ENCODE assay signal across 22 mouse cellular contexts in genomic region chr10:63365918-63366455, GRCm38 (mm10). TPM values are rescaled to one million over a fixed set of nuclear protein-coding genes. Genes with fewer than 3 reads are reported as not detected.
DNase-seq lines count a peak whose midpoint lies in the region; ATAC-seq lines count a peak whose summit lies in the region.
"Had no signal": no experiment of that assay in that cellular context is flagged by ENCODE, and none has a peak within 500 bp of the region (broad histone marks: within the 10 kb centered on the region; RNA-seq: fewer than 3 reads in every experiment).

No protein-coding gene starts in this region.

- H3K4me3 ChIP-seq in heart, embryonic 15.5 days, result no peak overlapping the region; the same call in 1 of the 2 replicates
- no peak overlapping the region for H3K4me3 ChIP-seq in midbrain, embryonic 11.5 days (ENCODE audit: low read depth, low read length)
- no peak overlapping the region for H3K4me3 ChIP-seq in midbrain, embryonic 14.5 days (replicated peaks; ENCODE audit: low read depth, low read length)
- H3K4me3 ChIP-seq in embryonic facial prominence, embryonic 10.5 days, result 0 out of 2 replicates have a peak overlapping the region, but pooled peaks have one; percentile 11
- no peak overlapping the region for H3K4me3 ChIP-seq in limb, embryonic 13.5 days
- H3K4me3 ChIP-seq: liver, embryonic 13.5 days; megakaryocyte, embryonic 14.5 days; neural tube, embryonic 13.5 days had no signal

- H3K36me3 ChIP-seq in heart, embryonic 15.5 days, result no peaks in the 10 kb centered on the region
- H3K36me3 ChIP-seq in midbrain, embryonic 11.5 days (ENCODE audit: control insufficient read depth, insufficient read depth, low read length), result no peaks in the 10 kb centered on the region
- no peaks in the 10 kb centered on the region for H3K36me3 ChIP-seq in midbrain, embryonic 14.5 days (ENCODE audit: control insufficient read depth, insufficient read depth, low read length)
- H3K36me3 ChIP-seq in embryonic facial prominence, embryonic 10.5 days (replicated peaks), result no peaks in the 10 kb centered on the region
- no peaks in the 10 kb centered on the region for H3K36me3 ChIP-seq in limb, embryonic 13.5 days
- H3K36me3 ChIP-seq: liver, embryonic 13.5 days; neural tube, embryonic 13.5 days had no signal

- WGBS in heart, embryonic 15.5 days, result 66% methylated on average over 7 of the region's 7 CpGs
- 58% methylated on average over 7 of the region's 7 CpGs for WGBS in midbrain, embryonic 11.5 days
- WGBS in midbrain, embryonic 14.5 days, result 62% methylated on average over 7 of the region's 7 CpGs
- WGBS in embryonic facial prominence, embryonic 10.5 days, result 65% methylated on average over 7 of the region's 7 CpGs
- 60% methylated on average over 7 of the region's 7 CpGs for WGBS in limb, embryonic 13.5 days

- H3K9ac ChIP-seq in heart, embryonic 15.5 days, result no peak overlapping the region
- H3K9ac ChIP-seq in midbrain, embryonic 11.5 days (ENCODE audit: low read length), result no peak overlapping the region
- no peak overlapping the region for H3K9ac ChIP-seq in midbrain, embryonic 14.5 days (replicated peaks; ENCODE audit: low read length)
- no peak overlapping the region for H3K9ac ChIP-seq in limb, embryonic 13.5 days
- H3K9ac ChIP-seq: liver, embryonic 13.5 days; neural tube, embryonic 13.5 days had no signal

- H3K9me3 ChIP-seq in heart, embryonic 15.5 days (replicated peaks), result no peaks in the 10 kb centered on the region
- no peaks in the 10 kb centered on the region for H3K9me3 ChIP-seq in midbrain, embryonic 11.5 days (ENCODE audit: control insufficient read depth, low read length)
- no peaks in the 10 kb centered on the region for H3K9me3 ChIP-seq in midbrain, embryonic 14.5 days (ENCODE audit: control insufficient read depth, low read length)
- no peaks in the 10 kb centered on the region for H3K9me3 ChIP-seq in embryonic facial prominence, embryonic 10.5 days
- no peaks in the 10 kb centered on the region; the same call in 1 of the 2 replicates for H3K9me3 ChIP-seq in limb, embryonic 13.5 days
- H3K9me3 ChIP-seq: neural tube, embryonic 13.5 days had no signal

- H3K27me3 ChIP-seq in heart, embryonic 15.5 days, result no peaks in the 10 kb centered on the region
- no peaks in the 10 kb centered on the region for H3K27me3 ChIP-seq in midbrain, embryonic 11.5 days (ENCODE audit: control insufficient read depth, insufficient read depth, low read length)
- H3K27me3 ChIP-seq in midbrain, embryonic 14.5 days (ENCODE audit: control insufficient read depth, insufficient read depth, low read length), result no peaks in the 10 kb centered on the region
- H3K27me3 ChIP-seq in embryonic facial prominence, embryonic 10.5 days (replicated peaks; ENCODE audit: low read depth, poor library complexity, severe bottlenecking), result no peaks in the 10 kb centered on the region
- no peaks in the 10 kb centered on the region for H3K27me3 ChIP-seq in limb, embryonic 13.5 days
- H3K27me3 ChIP-seq: liver, embryonic 13.5 days; neural tube, embryonic 13.5 days had no signal

- ATAC-seq in heart, embryonic 15.5 days (replicated peaks; ENCODE audit: insufficient number of reproducible peaks, insufficient read depth, low FRiP score, low read depth), result no peak; the same call in 1 of the 2 replicates
- 0 out of 2 replicates have a peak, but pooled peaks have one; percentile 22 for ATAC-seq in midbrain, embryonic 11.5 days (ENCODE audit: low FRiP score)
- no peak for ATAC-seq in midbrain, embryonic 14.5 days (ENCODE audit: low FRiP score, low TSS enrichment)
- no peak for ATAC-seq in limb, embryonic 13.5 days (ENCODE audit: low FRiP score, low read depth)
- ATAC-seq: CD4-positive, CD25-positive, alpha-beta regulatory T cell, adult 4 months; forebrain, embryonic 16.5 days had no signal

- H3K4me2 ChIP-seq in heart, embryonic 15.5 days, result peak overlapping the region; percentile 8
- no peak overlapping the region for H3K4me2 ChIP-seq in midbrain, embryonic 11.5 days
- no peak overlapping the region for H3K4me2 ChIP-seq in midbrain, embryonic 14.5 days (ENCODE audit: low read length)
- H3K4me2 ChIP-seq in limb, embryonic 13.5 days (replicated peaks), result peak overlapping the region; percentile 19
- H3K4me2 ChIP-seq: liver, embryonic 13.5 days; neural tube, embryonic 13.5 days had no signal

- H3K27ac ChIP-seq in heart, embryonic 15.5 days, result no peak overlapping the region
- H3K27ac ChIP-seq in midbrain, embryonic 11.5 days (ENCODE audit: low read depth, low read length), result no peak overlapping the region
- H3K27ac ChIP-seq in midbrain, embryonic 14.5 days (replicated peaks; ENCODE audit: low read depth, low read length), result no peak overlapping the region
- no peak overlapping the region for H3K27ac ChIP-seq in embryonic facial prominence, embryonic 10.5 days (replicated peaks)
- no peak overlapping the region for H3K27ac ChIP-seq in limb, embryonic 13.5 days
- H3K27ac ChIP-seq: liver, embryonic 13.5 days; neural tube, embryonic 13.5 days had no signal

- H3K4me1 ChIP-seq in heart, embryonic 15.5 days (replicated peaks), result no peaks in the 10 kb centered on the region
- no peaks in the 10 kb centered on the region for H3K4me1 ChIP-seq in midbrain, embryonic 11.5 days (ENCODE audit: control insufficient read depth, insufficient read depth, low read length)
- H3K4me1 ChIP-seq in midbrain, embryonic 14.5 days (ENCODE audit: control insufficient read depth, insufficient read depth, low read length), result no peaks in the 10 kb centered on the region
- H3K4me1 ChIP-seq in embryonic facial prominence, embryonic 10.5 days, result peaks cover 15% of the 10 kb centered on the region
- no peaks in the 10 kb centered on the region; the same call in 1 of the 2 replicates for H3K4me1 ChIP-seq in limb, embryonic 13.5 days
- H3K4me1 ChIP-seq: liver, embryonic 13.5 days; megakaryocyte, embryonic 14.5 days; neural tube, embryonic 13.5 days had no signal

- DNase-seq in heart, postnatal 4 days, result no peak
- DNase-seq in midbrain, embryonic 11.5 days (ENCODE audit: low spot score, missing footprints), result no peak
- no peak for DNase-seq in midbrain, embryonic 14.5 days
- DNase-seq in embryonic facial prominence, embryonic 10.5 days (ENCODE audit: low spot score), result no peak
- DNase-seq in urinary bladder, postnatal 14 days (ENCODE audit: low spot score), result no peak
- DNase-seq: cerebellum, postnatal 25 days; gastrocnemius, postnatal 10 days; heart, postnatal 10 days; kidney, adult 11 months; kidney, postnatal 4 days; liver, embryonic 13.5 days; thymus, adult 2 months had no signal

RNA-seq across cellular contexts. Expression of gene Sirt1, which starts 15.5 kb away (rescaled TPM):
- polyA plus RNA-seq in heart, embryonic 15.5 days (2015; fragmentation: Nextera tagmentation; extraction: Ambion mirVana), result 3.6 and 3.9 TPM in 2 replicates
- 10 to 100 TPM; 13.2 to 14.3 TPM for total RNA-seq in heart, postnatal 4 days (2021)
- polyA plus RNA-seq in midbrain, embryonic 11.5 days (2014; fragmentation: Nextera tagmentation; extraction: Ambion mirVana), result 9.8 and 10.0 TPM in 2 replicates
- polyA plus RNA-seq in midbrain, embryonic 14.5 days (2014; fragmentation: Nextera tagmentation; extraction: Ambion mirVana), result 7.2 and 7.5 TPM in 2 replicates
- polyA plus RNA-seq in embryonic facial prominence, embryonic 10.5 days (2016; fragmentation: Nextera tagmentation; extraction: Ambion mirVana), result 6.3 and 6.4 TPM in 2 replicates
- polyA plus RNA-seq in limb, embryonic 13.5 days (2015; fragmentation: Nextera tagmentation; extraction: Ambion mirVana), result 6.5 and 7.3 TPM in 2 replicates

RNA-seq across cellular contexts. Expression of gene Dnajc12, which starts 16.3 kb away (rescaled TPM):
- polyA plus RNA-seq in heart, embryonic 15.5 days (2015; fragmentation: Nextera tagmentation; extraction: Ambion mirVana), result 7.2 and 7.3 TPM in 2 replicates
- total RNA-seq in heart, postnatal 4 days (2021), result 1 to 10 TPM; 5.5 to 8.7 TPM
- 18.6 and 20.2 TPM in 2 replicates for polyA plus RNA-seq in midbrain, embryonic 11.5 days (2014; fragmentation: Nextera tagmentation; extraction: Ambion mirVana)
- polyA plus RNA-seq in midbrain, embryonic 14.5 days (2014; fragmentation: Nextera tagmentation; extraction: Ambion mirVana), result 20.5 and 20.8 TPM in 2 replicates
- polyA plus RNA-seq in embryonic facial prominence, embryonic 10.5 days (2016; fragmentation: Nextera tagmentation; extraction: Ambion mirVana), result 8.7 and 9.4 TPM in 2 replicates
- polyA plus RNA-seq in limb, embryonic 13.5 days (2015; fragmentation: Nextera tagmentation; extraction: Ambion mirVana), result 12.0 and 12.8 TPM in 2 replicates

RNA-seq across cellular contexts. Expression of gene Gm7075, which starts 55.6 kb away (rescaled TPM):
- polyA plus RNA-seq in heart, embryonic 15.5 days (2015; fragmentation: Nextera tagmentation; extraction: Ambion mirVana), result not detected in 2 replicates
- not detected for total RNA-seq in heart, postnatal 4 days (2021)
- polyA plus RNA-seq in midbrain, embryonic 11.5 days (2014; fragmentation: Nextera tagmentation; extraction: Ambion mirVana), result not detected in 2 replicates
- not detected in 2 replicates for polyA plus RNA-seq in midbrain, embryonic 14.5 days (2014; fragmentation: Nextera tagmentation; extraction: Ambion mirVana)
- polyA plus RNA-seq in embryonic facial prominence, embryonic 10.5 days (2016; fragmentation: Nextera tagmentation; extraction: Ambion mirVana), result not detected in 2 replicates
- not detected in 2 replicates for polyA plus RNA-seq in limb, embryonic 13.5 days (2015; fragmentation: Nextera tagmentation; extraction: Ambion mirVana)
- total RNA-seq: gastrocnemius, postnatal 10 days; heart, postnatal 10 days; layer of hippocampus, postnatal 14 days; left cerebral cortex, postnatal 25 days had no signal
- polyA plus RNA-seq: CD4-positive, CD25-positive, alpha-beta regulatory T cell, adult 4 months; forebrain, embryonic 16.5 days; liver, embryonic 13.5 days; lung, embryonic 16.5 days; neural tube, embryonic 13.5 days; stomach, embryonic 14.5 days; thymus, adult 2 months had no signal

Comparison
In these comparisons a context has a peak if more than half of its experiments do, and no peak if none do; other contexts are left out.
1. H3K4me2 ChIP-seq: peak in heart, embryonic 15.5 days (single experiment) and limb, embryonic 13.5 days (single experiment); none in midbrain, embryonic 11.5 days (single experiment) and midbrain, embryonic 14.5 days (single experiment).